Mouse (Mus musculus) hindbrain, embryonic 13.5 days (tissue): Measurements from ENCODE around the gene Ifi206. TPM values are rescaled to one million over a fixed set of nuclear protein-coding genes. Genes with fewer than 3 reads are reported as not detected.
"Not testable (repeated sequence)": the region's sequence is repeated elsewhere in the genome, so short reads cannot be mapped to it uniquely, and the experiment has no call there.

Experiments used
- ATAC-seq: fragments of 200-750 bp; cut with Nextera tagmentation; 2 replicates; pipeline ENCODE4 v1.8.0; 2017; ENCODE audit warnings: moderate TSS enrichment; ENCODE audit not compliant: low FRiP score
- H3K27ac ChIP-seq: fragments of 300-500 bp; sonication (generic); 2 replicates; pipeline ENCODE4 v1.5.1; 2015; ENCODE audit warnings: inconsistent platforms, mild to moderate bottlenecking, moderate library complexity
- H3K27me3 ChIP-seq: fragments of 300-500 bp; sonication (generic); 2 replicates; pipeline ENCODE4 v1.6.1; 2015; ENCODE audit warnings: mild to moderate bottlenecking, inconsistent platforms
- H3K36me3 ChIP-seq: fragments of 300-500 bp; sonication (generic); 2 replicates; pipeline ENCODE4 v1.6.1; 2015; ENCODE audit warnings: mild to moderate bottlenecking, inconsistent platforms
- H3K4me1 ChIP-seq: fragments of 300-500 bp; sonication (generic); replicated peaks from 2 replicates; pipeline ENCODE4 v1.6.1; 2015; ENCODE audit warnings: inconsistent platforms
- H3K4me2 ChIP-seq: fragments of 300-500 bp; sonication (generic); 2 replicates; pipeline ENCODE4 v1.6.1; 2015; ENCODE audit warnings: inconsistent platforms, mild to moderate bottlenecking, moderate library complexity
- H3K4me3 ChIP-seq: fragments of 300-500 bp; sonication (generic); 2 replicates; pipeline ENCODE4 v1.5.1; 2015; ENCODE audit warnings: mild to moderate bottlenecking, inconsistent platforms
- H3K9ac ChIP-seq: fragments of 300-500 bp; sonication (generic); 2 replicates; pipeline ENCODE4 v1.6.1; 2015; ENCODE audit warnings: mild to moderate bottlenecking, inconsistent platforms
- H3K9me3 ChIP-seq: fragments of 300-500 bp; sonication (generic); 2 replicates; pipeline ENCODE4 v1.6.1; 2016; ENCODE audit warnings: inconsistent platforms
- WGBS: fragments of 180-500 bp; shearing (Covaris S2); methylation state at CpG from one replicate; pipeline ENCODE4 v1.1.7; 2015; 5-methylcytosine and 5-hydroxymethylcytosine counted together
- polyA plus RNA-seq: library from polyadenylated mRNA; unstranded; fragments of >200 nt; fragmentation: Nextera tagmentation; extraction: Ambion mirVana; gene quantifications from 2 replicates; pipeline ENCODE4 v1.2.1, GENCODE M21; 2015

Gene Ifi206
- not detected in 2 replicates for polyA plus RNA-seq

DNA sequence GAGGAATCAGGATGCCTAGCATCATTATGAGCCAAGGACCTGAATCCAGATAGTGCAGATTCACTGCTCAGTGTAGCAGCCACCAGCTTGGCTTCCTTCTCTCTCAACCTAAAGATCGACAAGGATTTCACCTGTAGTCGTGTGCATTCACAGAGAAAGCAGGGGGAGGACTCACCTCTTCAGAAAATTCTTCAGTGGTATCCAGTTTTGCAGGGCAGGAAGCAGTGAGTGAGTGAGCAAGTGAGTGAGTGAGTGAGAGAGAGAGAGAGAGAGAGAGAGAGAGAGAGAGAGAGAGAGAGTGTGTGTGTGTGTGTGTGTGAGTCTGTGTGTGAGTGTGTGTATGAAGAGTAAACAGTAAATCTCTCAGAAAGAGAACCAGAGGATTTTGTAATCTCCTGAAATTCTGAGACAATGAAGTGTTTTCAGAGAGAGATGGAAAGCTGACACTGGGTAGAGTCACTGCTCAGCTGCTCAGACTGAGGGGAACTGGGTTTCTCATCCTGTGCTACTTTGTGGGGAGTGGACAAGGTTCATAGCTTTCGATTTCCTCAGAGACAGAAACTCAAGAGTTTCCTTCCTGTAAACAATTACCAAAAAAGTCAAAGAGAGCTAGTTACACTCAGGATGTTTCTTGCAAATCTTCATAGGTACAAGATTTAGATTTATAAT is at the start of gene Ifi206:
TSS of gene Ifi206 (minus strand) at position 230 of the 669 bp plus-strand sequence.
- 77% methylated on average over 3 of the region's 3 CpGs for WGBS
- H3K9me3 ChIP-seq, H3K4me3 ChIP-seq, H3K4me1 ChIP-seq, H3K4me2 ChIP-seq, ATAC-seq, H3K27me3 ChIP-seq, H3K36me3 ChIP-seq, H3K9ac ChIP-seq, H3K27ac ChIP-seq: not testable (repeated sequence)

DNA sequence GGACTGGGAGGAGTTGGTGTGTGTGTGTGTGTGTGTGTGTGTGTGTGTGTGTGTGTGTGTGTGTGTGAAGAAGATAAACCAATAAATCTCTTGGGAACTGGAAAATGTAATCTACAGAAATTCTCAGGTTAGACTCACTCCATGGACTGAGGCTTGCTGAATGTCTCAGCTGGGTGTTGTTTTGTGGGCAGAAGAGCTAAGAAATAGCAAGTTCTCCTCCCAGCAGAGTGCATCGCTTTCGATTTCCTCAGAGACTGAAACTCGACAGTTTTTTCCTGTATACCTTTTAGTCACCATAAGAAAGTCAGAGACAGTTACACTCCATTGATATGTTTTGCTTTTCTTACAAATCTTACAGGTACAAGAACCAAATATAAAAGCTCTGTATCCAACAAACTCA is 45.0 kb upstream of the Ifi206 start, which contains the start of gene Ifi214:
TSS of gene Ifi214 (minus strand) at position 167 of the 400 bp plus-strand sequence.
- not testable (repeated sequence) for ATAC-seq, H3K4me1 ChIP-seq, H3K9ac ChIP-seq, H3K27me3 ChIP-seq, H3K36me3 ChIP-seq, H3K27ac ChIP-seq, H3K9me3 ChIP-seq, H3K4me2 ChIP-seq, H3K4me3 ChIP-seq
- 91% methylated on average over 3 of the region's 3 CpGs for WGBS

DNA sequence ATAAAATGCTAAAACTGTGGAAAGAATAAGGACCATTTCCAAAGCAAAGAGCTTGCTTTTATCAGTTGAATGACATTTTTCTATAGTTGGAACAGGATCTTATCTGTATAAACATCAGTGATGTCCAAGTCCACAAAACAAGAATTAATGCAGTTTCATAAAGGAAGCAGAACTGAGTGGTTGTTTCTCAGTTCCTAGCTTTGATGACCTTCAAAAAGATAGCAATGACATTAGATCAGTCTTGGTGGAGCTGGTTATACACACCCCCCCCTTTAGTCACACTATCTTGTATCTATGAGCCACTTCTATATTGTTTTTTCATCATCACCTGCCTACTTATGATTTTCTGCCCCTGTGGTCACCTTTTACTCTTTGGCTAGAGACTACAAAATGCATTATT is 30.6 kb upstream of the Ifi206 start:
- ATAC-seq, result no peak
- H3K27me3 ChIP-seq, result no peaks in the 10 kb centered on the region

DNA sequence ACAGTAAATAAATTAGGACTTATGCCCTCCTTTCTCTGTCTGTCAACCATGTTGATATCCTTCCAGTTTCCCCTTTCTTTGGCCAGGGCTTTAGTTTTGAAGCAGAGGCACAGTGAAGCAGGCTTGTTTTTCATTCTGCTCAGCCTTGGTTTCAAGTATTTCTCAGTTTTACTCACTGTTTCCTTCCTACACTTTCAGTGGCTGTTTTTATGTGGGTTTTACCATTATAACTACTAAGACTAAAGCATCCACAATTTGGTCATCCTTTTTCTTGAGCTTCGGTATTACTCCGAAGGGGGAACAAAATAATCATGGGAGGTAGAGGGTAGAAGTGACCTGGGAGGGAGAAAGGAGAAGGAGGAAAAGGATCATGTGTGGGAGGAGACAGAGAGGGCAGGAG is 19.8 kb upstream of the Ifi206 start:
- not testable (repeated sequence) for H3K4me2 ChIP-seq, H3K36me3 ChIP-seq, H3K27ac ChIP-seq, H3K27me3 ChIP-seq, H3K4me3 ChIP-seq, H3K9me3 ChIP-seq, H3K9ac ChIP-seq, ATAC-seq, H3K4me1 ChIP-seq
- WGBS, result 95% methylated on average over 2 of the region's 2 CpGs

More for the DNA sequence above, 30.6 kb upstream of the Ifi206 start:
- Histone ChIP-seq H3K9me3 (no peaks in the 10 kb centered on the region), H3K4me1 (no peaks in the 10 kb centered on the region), H3K4me2 (no peak overlapping the region), H3K36me3 (no peaks in the 10 kb centered on the region), H3K4me3 (no peak overlapping the region), H3K9ac (no peak overlapping the region), H3K27ac (no peak overlapping the region)

DNA sequence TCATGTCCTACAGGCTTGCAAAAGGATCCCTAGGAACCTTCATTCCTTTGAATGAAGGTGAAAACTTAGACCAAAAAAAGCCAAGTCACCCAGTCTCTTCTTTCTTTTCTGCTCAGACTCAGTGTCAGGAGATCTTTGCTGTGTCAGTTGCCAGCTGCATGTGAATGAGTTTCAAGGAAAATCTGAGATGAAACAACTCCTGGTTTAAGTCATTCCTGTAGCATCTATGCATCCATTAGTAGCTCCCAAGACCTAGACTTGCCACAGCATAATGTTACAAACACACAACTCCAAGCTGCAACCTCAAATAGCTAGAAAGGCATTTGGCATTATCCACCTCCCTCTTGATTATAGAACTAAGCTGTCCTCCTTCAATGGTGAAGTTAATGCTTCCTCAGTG is 642 bp upstream of the Ifi206 start:
- not testable (repeated sequence) for H3K4me3 ChIP-seq, H3K4me2 ChIP-seq, H3K9ac ChIP-seq, H3K9me3 ChIP-seq, H3K27ac ChIP-seq, H3K36me3 ChIP-seq, ATAC-seq, H3K27me3 ChIP-seq, H3K4me1 ChIP-seq

DNA sequence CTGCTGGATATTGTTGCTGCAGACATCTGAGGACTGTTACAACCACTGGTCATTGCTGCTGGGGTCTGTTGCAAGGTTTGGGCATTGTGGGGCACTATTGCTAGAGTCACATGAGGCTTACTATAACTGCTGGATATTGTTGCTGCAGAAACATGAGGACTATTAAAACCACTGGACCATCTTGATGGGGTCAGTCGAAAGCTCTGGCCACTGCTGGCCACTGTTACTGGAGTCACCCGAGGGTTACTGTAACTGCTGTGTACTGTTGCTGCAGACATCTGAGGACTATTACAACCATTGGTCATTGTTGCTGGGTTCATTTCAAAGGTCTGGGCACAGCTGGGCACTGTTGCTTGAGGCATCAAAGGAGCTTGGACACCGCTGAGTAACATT is 9.7 kb downstream of the Ifi206 start:
- H3K4me1 ChIP-seq, H3K27me3 ChIP-seq: not testable (repeated sequence)
- 84% methylated on average over 3 of the region's 3 CpGs for WGBS

DNA sequence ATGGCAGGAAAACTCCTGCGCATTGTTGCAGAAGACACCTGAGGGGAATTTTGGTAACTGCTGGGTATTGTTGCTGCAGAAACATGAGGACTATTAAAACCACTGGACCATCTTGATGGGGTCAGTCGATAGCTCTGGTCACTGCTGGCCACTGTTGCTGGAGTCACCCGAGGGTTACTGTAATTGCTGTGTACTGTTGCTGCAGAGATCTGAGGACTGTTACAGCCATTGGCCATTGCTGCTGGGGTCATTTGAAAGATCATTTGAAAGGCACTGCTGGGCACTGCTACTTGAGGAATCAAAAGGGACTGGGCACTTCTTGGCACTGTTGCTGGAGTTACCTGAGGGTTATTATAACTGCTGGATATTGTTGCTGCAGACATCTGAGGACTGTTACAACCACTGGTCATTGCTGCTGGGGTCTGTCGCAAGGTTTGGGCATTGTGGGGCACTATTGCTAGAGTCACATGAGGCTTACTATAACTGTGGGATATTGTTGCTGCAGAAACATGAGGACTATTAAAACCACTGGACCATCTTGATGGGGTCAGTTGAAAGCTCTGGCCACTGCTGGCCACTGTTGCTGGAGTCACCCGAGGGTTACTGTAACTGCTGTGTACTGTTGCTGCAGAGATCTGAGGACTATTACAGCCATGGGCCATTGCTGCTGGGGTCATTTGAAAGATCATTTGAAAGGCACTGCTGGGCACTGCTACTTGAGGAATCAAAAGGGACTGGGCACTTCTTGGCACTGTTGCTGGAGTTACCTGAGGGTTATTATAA is 10.3 kb downstream of the Ifi206 start:
- H3K9ac ChIP-seq, H3K4me3 ChIP-seq, ATAC-seq, H3K27ac ChIP-seq, H3K4me2 ChIP-seq, H3K4me1 ChIP-seq, H3K9me3 ChIP-seq, H3K36me3 ChIP-seq, H3K27me3 ChIP-seq: not testable (repeated sequence)
- 85% methylated on average over 5 of the region's 5 CpGs for WGBS

More for the DNA sequence above, 9.7 kb downstream of the Ifi206 start:
- not testable (repeated sequence) for H3K4me2 ChIP-seq, H3K36me3 ChIP-seq, ATAC-seq, H3K27ac ChIP-seq, H3K9ac ChIP-seq, H3K9me3 ChIP-seq, H3K4me3 ChIP-seq

DNA sequence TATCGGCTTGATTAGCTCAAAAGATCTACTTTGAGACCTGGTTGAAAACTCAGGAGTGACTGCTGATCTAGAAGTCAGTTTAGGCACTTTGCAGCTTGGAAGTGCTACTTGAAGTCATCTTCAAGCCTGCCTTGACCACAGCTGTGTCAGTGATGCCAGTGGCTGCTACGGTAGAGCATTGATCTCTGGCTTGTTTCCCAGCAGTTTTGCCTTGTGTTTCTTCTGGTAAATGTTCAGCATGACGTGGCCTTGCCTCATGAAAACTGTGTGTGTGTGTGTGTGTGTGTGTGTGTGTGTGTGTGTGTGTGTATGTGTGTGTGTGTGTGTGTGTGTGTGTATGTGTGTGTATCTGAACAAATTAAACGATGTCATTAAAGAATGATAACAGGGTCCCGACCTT is 34.1 kb downstream of the Ifi206 start:
- 97% methylated on average over 5 of the region's 5 CpGs for WGBS
- no peak overlapping the region for H3K27ac ChIP-seq
- H3K4me1 ChIP-seq, result no peaks in the 10 kb centered on the region
- no peak overlapping the region for H3K4me3 ChIP-seq
- no peaks in the 10 kb centered on the region for H3K9me3 ChIP-seq
- no peaks in the 10 kb centered on the region for H3K27me3 ChIP-seq
- H3K4me2 ChIP-seq, result no peak overlapping the region
- no peaks in the 10 kb centered on the region for H3K36me3 ChIP-seq
- ATAC-seq, result no peak
- H3K9ac ChIP-seq, result no peak overlapping the region

DNA sequence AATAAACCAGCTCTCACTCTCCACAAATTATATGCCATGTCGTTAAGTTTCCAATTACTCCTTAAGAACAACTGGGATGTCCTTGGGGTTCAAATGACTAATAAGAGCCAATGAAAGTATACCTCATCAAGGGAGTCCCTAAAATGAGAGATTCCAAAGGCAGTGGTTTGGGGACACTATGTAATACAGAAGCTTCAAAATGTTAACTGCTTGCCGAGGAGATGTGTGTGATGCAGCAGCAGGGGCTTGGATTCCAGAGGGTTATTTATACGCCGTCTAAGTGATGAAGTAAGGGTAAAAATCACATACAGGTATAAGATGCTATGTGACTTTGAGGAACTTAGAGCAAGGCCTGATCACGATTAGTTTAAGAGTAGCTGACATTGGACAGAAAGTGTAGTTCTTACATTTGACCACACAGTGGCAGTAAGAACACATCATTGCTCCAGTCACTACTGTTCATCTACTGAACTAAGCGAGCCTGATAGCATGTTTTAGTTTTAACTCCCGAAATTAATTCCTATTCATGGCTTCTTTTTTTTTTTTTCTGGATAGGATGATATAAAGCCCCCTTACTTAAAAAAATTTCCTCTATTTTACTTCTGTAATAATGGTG is 34.6 kb downstream of the Ifi206 start:
- no peak overlapping the region for H3K27ac ChIP-seq
- peak; percentile 87; the same call in 1 of the 2 replicates for ATAC-seq
- 57% methylated on average over 7 of the region's 7 CpGs for WGBS
- H3K4me2 ChIP-seq, result no peak overlapping the region
- no peak overlapping the region for H3K9ac ChIP-seq
- H3K27me3 ChIP-seq, result no peaks in the 10 kb centered on the region
- no peak overlapping the region for H3K4me3 ChIP-seq
- no peaks in the 10 kb centered on the region for H3K9me3 ChIP-seq
- H3K36me3 ChIP-seq, result no peaks in the 10 kb centered on the region
- H3K4me1 ChIP-seq, result no peaks in the 10 kb centered on the region

DNA sequence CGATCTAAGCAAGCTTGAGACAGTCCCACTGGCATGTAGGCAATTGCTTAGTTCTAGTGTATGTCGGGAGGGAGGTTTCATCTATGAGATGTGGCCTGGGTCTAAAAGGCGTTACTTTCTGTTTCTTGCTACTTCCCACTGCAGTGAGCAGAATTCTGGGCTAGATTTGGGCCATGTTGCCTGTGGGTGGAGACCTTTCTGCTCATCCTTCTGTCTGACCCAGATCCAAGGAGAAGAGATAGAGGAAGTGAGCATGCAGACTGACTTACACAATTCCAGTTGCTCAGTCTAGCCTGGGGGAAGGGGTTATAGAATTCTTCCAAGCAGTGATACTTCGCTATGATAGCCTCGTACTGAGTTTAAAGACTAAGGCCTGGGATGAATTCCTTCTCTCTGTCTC is 39.2 kb downstream of the Ifi206 start:
- H3K27me3 ChIP-seq, result no peaks in the 10 kb centered on the region
- H3K4me2 ChIP-seq, result no peak overlapping the region
- H3K9ac ChIP-seq, result no peak overlapping the region
- no peaks in the 10 kb centered on the region for H3K4me1 ChIP-seq
- WGBS, result 94% methylated on average over 5 of the region's 5 CpGs
- no peak for ATAC-seq
- no peaks in the 10 kb centered on the region for H3K9me3 ChIP-seq
- H3K36me3 ChIP-seq, result no peaks in the 10 kb centered on the region
- no peak overlapping the region for H3K27ac ChIP-seq
- no peak overlapping the region for H3K4me3 ChIP-seq

DNA sequence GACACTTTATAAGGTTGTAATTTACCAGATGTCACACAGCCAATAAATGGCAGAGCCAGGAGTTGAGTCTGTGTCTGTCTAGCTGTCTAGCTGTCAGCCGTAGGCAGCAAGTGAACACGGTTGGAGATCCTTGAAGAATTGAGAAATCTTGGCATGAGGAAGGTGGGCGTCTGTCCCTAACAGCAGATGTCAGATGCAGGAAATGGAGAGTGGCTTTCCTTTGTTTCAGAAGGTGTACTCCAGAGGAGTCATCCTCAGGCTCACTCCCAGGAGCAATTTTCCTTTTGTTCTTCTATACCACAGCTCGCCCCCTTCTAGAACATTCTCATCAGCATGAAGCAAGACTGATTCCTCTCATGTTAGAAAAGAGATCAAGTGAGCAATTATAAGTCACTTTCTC is 40.2 kb downstream of the Ifi206 start:
- Histone ChIP-seq H3K9me3 (no peaks in the 10 kb centered on the region), H3K4me1 (no peaks in the 10 kb centered on the region), H3K27ac (no peak overlapping the region), H3K4me3 (no peak overlapping the region), H3K27me3 (no peaks in the 10 kb centered on the region), H3K9ac (no peak overlapping the region), H3K4me2 (no peak overlapping the region), H3K36me3 (no peaks in the 10 kb centered on the region)
- 86% methylated on average over 4 of the region's 4 CpGs for WGBS
- no peak for ATAC-seq

DNA sequence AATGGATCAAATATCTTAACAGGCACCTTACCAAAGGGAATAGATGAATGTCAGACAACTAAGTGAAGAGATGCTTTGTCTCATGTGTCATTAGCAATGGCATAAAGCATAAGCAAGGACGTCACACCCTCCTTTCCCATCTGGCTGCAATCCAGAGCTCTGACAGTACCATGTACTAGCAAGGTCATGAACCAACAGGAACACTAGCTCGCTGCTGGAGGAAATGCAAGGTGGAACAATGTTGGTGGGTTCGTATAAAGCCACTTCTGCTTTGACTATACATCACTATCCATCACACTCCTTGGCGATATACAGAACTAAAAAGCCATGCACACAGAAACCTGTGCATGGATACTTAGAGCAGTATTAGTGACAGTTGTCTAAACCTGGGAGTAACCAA is 43.8 kb downstream of the Ifi206 start:
- H3K4me1 ChIP-seq, result no peaks in the 10 kb centered on the region
- 74% methylated on average over 4 of the region's 4 CpGs for WGBS
- no peak overlapping the region for H3K4me2 ChIP-seq
- H3K9me3 ChIP-seq, result no peaks in the 10 kb centered on the region
- no peaks in the 10 kb centered on the region for H3K36me3 ChIP-seq
- no peaks in the 10 kb centered on the region for H3K27me3 ChIP-seq
- H3K9ac ChIP-seq, result no peak overlapping the region
- no peak for ATAC-seq
- H3K27ac ChIP-seq, result no peak overlapping the region
- H3K4me3 ChIP-seq, result no peak overlapping the region

DNA sequence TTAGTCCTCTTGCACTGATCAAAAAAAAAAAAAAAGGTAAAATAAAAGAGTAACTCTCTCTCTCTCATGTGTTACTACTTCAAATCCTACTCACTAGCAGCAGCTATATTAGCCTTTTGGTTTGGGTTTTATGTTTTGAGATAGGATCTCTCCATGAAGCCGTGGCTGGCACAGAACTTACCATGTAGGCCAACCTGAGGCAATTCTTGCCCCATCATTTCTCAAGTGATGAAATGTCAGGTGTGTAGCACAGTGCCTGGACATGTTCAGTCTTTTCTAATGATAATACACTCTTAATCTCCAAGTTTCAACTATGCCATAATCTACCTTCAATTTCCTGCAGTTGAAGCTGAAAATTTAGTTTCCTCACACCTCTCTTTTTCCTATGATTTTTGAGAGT is 47.8 kb downstream of the Ifi206 start:
- Histone ChIP-seq H3K27me3 (no peaks in the 10 kb centered on the region), H3K4me3 (no peak overlapping the region), H3K27ac (no peak overlapping the region), H3K36me3 (no peaks in the 10 kb centered on the region), H3K4me2 (no peak overlapping the region), H3K9me3 (no peaks in the 10 kb centered on the region), H3K4me1 (no peaks in the 10 kb centered on the region), H3K9ac (no peak overlapping the region)
- WGBS, result 93% methylated on average over 1 of the region's 1 CpGs
- ATAC-seq, result no peak
